Mouse (Mus musculus): ENCODE data around the gene Agap1. TPM values are rescaled to one million over a fixed set of nuclear protein-coding genes. Genes with fewer than 3 reads are reported as not detected.

The Agap1 gene
- polyA plus RNA-seq, 1 experiment from 2014 or later: 47.7 TPM

DNA sequence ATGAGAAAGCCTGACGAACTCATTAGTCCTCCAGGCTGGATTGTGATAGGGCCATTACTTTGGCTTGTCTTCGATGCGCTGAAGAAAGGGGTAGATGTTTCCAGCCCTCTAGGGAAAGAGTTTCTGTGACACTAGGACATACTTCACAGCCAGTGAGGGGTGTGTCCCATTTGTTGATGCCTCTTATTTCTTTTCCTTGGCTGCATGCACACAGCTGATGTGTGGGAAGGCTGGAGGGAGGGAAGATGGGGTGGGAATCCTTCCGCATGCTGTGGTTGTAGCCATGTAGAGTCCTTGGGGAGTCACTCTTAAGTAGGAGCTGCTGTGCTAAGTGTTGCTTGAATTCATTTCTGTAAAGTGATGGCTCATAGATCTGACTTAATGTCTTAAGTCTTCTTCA, 118.9 kb downstream of the Agap1 start:
- ATAC-seq: no peak
- H3K4me3 ChIP-seq (ENCODE audit: low read depth, low read length): no peak overlapping the region
- no peak overlapping the region for H3K27ac ChIP-seq (ENCODE audit: low read length)
- no peak overlapping the region for H3K4me2 ChIP-seq (ENCODE audit: low read length)
- no peaks in the 10 kb centered on the region for H3K9me3 ChIP-seq (replicated peaks; ENCODE audit: control insufficient read depth, low read length, poor library complexity, severe bottlenecking)
- no peaks in the 10 kb centered on the region for H3K27me3 ChIP-seq (ENCODE audit: control insufficient read depth, insufficient read depth, low read depth, low read length)
- H3K36me3 ChIP-seq (ENCODE audit: control insufficient read depth, insufficient read depth, low read length): no peaks in the 10 kb centered on the region
- no peak overlapping the region for H3K9ac ChIP-seq (ENCODE audit: low read depth, low read length)
- H3K4me1 ChIP-seq (ENCODE audit: control insufficient read depth, insufficient read depth, low read length): peaks cover 32% of the 10 kb centered on the region
- 92% methylated on average over 4 of the region's 4 CpGs for WGBS

- Histone ChIP-seq H3K36me3 (ENCODE audit: control insufficient read depth, insufficient read depth, low read length) (no peaks in the 10 kb centered on the region), H3K4me3 (ENCODE audit: low read depth, low read length) (no peak overlapping the region), H3K27ac (ENCODE audit: low read length) (peak overlapping the region; percentile 96), H3K4me2 (ENCODE audit: low read length) (no peak overlapping the region), H3K27me3 (ENCODE audit: control insufficient read depth, insufficient read depth, low read depth, low read length) (no peaks in the 10 kb centered on the region), H3K4me1 (ENCODE audit: control insufficient read depth, insufficient read depth, low read length) (peaks cover 25% of the 10 kb centered on the region), H3K9ac (ENCODE audit: low read depth, low read length) (no peak overlapping the region), H3K9me3 (replicated peaks; ENCODE audit: control insufficient read depth, low read length, poor library complexity, severe bottlenecking) (no peaks in the 10 kb centered on the region)
- no peak for ATAC-seq
- 37% methylated on average over 7 of the region's 7 CpGs for WGBS
These were observed 120.6 kb downstream of the Agap1 start for GRCm38 (mm10) chr1:89574941-89575890.

DNA sequence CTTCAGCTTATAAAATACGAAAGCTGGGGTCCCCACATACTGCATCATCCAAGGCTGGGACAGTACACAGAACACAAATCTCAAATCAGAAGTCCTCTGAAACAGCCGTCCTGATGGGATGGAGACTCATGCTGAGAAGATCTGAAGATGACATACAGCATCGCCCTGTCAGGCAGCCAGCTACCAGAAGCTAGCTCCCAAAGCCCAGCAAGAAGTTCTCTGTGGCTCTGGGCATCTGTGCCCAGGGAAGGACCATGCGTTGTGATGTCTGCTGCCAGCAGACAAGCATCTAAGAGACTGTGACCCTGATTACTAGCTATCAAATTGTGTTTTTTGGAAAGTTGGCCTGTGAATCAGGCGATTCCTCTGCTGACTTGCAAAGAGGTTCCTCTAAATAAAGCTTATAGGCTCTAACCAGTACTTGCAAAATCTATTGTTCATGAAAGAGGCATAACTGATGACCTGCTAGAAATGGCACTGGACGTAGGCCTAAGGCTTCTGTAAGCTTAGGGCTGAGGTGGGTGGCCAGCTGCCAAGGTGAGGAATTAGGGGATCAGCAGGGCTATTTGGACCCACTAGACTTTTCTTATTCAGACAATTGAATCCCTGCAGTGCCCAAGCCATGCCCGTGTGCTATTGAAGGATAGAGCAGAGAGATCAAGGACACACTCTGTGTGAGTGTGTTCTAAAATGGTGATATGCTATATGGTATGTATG, 121.7 kb downstream of the Agap1 start:
- no peaks in the 10 kb centered on the region for H3K36me3 ChIP-seq (ENCODE audit: control insufficient read depth, insufficient read depth, low read length)
- peak; percentile 12 for ATAC-seq
- H3K9me3 ChIP-seq (replicated peaks; ENCODE audit: control insufficient read depth, low read length, poor library complexity, severe bottlenecking): no peaks in the 10 kb centered on the region
- H3K9ac ChIP-seq (ENCODE audit: low read depth, low read length): peak overlapping the region; percentile 64
- H3K27ac ChIP-seq (ENCODE audit: low read length): peak overlapping the region; percentile 96
- WGBS: 26% methylated on average over 7 of the region's 7 CpGs
- peaks cover 25% of the 10 kb centered on the region for H3K4me1 ChIP-seq (ENCODE audit: control insufficient read depth, insufficient read depth, low read length)
- H3K4me3 ChIP-seq (ENCODE audit: low read depth, low read length): peak overlapping the region; percentile 29; the same call in 1 of the 2 replicates
- H3K4me2 ChIP-seq (ENCODE audit: low read length): peak overlapping the region; percentile 51
- H3K27me3 ChIP-seq (ENCODE audit: control insufficient read depth, insufficient read depth, low read depth, low read length): no peaks in the 10 kb centered on the region

GRCm38 (mm10) chr1:89576985-89577384, 122.4 kb downstream of the Agap1 start:
- H3K36me3 ChIP-seq (ENCODE audit: control insufficient read depth, insufficient read depth, low read length): no peaks in the 10 kb centered on the region
- WGBS: 1% methylated on average over 4 of the region's 4 CpGs
- H3K4me2 ChIP-seq (ENCODE audit: low read length): peak overlapping the region; percentile 51
- peak; percentile 69 for ATAC-seq
- peaks cover 27% of the 10 kb centered on the region for H3K4me1 ChIP-seq (ENCODE audit: control insufficient read depth, insufficient read depth, low read length)
- no peaks in the 10 kb centered on the region for H3K9me3 ChIP-seq (replicated peaks; ENCODE audit: control insufficient read depth, low read length, poor library complexity, severe bottlenecking)
- no peaks in the 10 kb centered on the region for H3K27me3 ChIP-seq (ENCODE audit: control insufficient read depth, insufficient read depth, low read depth, low read length)
- H3K9ac ChIP-seq (ENCODE audit: low read depth, low read length): peak overlapping the region; percentile 64
- peak overlapping the region; percentile 96 for H3K27ac ChIP-seq (ENCODE audit: low read length)
- H3K4me3 ChIP-seq (ENCODE audit: low read depth, low read length): peak overlapping the region; percentile 29

DNA sequence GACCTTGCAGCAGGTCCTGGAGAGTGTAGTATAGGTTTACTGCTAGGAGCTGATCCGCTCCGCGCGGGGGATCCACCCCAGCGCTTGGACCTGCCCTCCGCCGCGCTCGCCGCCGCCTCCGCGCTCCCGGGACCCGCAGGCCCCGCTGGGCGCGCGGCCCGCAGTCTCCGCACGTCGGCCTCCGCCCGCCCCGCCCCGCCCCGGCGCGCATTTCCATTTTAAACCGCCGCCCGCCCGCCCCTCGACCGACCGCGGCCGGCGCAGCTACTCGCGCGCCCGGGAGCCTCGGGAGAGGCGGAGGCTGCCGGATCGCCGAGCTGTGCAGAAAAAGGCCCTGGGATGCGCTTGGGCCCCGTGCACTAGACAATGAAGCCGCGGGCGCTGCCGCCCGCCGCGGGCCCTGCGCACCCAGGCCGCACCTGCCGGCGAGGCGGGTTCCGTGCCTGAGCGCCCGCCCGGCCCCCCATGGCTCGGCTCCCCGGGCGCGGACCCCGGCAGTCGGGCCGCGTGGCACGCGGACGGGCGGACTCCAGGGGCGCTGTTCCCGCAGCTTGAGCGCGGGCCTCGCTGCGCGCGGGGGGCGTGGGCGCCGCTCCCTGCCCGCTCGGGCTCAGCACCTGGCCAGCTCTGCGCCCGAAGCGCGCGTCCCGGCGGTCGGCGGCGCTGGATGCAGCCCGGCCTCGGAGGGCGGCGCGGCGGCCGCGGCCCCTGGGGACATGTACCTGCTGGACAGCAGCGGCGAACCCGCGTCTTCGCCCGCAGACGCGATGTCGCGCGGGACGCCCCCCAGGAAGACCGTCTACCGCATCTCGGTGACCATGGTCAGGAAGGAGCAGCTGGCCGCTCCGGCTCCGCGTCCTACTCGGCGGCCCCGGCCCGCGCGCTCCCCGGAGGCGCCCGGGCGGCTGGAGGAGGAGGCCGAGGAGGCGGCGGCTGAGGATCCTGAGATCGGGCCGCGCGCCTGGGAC, 125.7 kb downstream of the Agap1 start:
- ATAC-seq: peak; percentile 69
- H3K4me3 ChIP-seq (ENCODE audit: low read depth, low read length): peak overlapping the region; percentile 88
- H3K9me3 ChIP-seq (replicated peaks; ENCODE audit: control insufficient read depth, low read length, poor library complexity, severe bottlenecking): no peaks in the 10 kb centered on the region
- peak overlapping the region; percentile 96 for H3K9ac ChIP-seq (ENCODE audit: low read depth, low read length)
- peaks cover 55% of the 10 kb centered on the region for H3K4me1 ChIP-seq (ENCODE audit: control insufficient read depth, insufficient read depth, low read length)
- H3K27ac ChIP-seq (ENCODE audit: low read length): peak overlapping the region; percentile 97
- no peaks in the 10 kb centered on the region for H3K36me3 ChIP-seq (ENCODE audit: control insufficient read depth, insufficient read depth, low read length)
- under 1% methylated on average over 120 of the region's 146 CpGs for WGBS
- H3K27me3 ChIP-seq (ENCODE audit: control insufficient read depth, insufficient read depth, low read depth, low read length): no peaks in the 10 kb centered on the region
- H3K4me2 ChIP-seq (ENCODE audit: low read length): peak overlapping the region; percentile 96

DNA sequence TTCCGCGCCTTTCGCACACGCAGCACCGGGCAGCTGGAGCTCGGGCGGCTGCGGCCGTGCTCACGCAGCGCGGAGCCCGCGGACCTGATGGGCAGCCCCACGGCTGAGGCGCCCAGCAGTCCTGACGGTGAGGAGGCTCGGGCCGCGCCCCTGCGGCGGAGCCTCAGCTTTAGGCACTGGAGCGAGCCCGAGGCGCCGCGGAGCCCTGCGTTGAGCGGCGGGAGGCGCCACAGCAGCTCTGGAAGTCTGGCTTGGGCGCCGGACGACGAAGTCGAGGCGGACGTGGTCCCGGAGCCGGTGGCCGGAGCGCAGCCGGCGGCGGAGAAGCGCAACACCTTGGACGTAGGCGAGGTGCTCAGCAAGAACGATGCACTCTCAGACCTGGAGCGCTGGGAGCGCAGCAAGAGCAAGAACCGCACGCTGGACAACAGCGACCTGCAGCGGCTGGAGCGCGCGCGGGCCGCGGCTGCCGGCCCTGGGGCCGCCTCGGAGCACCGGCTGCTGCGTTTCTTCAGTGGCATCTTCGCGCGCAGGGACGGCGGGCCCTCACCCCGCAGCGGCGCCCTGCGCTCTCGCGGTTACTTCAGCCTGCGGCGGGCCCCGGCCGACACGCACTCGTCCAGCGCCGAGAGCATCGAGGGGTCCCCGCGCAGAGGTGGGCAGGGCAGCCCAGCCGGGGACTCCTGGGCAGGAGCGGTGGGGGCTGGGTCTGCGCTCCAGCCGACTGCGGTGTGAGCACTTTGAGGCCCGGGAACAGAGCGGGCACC, 126.6 kb downstream of the Agap1 start:
- WGBS: under 1% methylated on average over 94 of the region's 95 CpGs
- H3K9ac ChIP-seq (ENCODE audit: low read depth, low read length): peak overlapping the region; percentile 96

GRCm38 (mm10) chr1:89581766-89582125, 127.1 kb downstream of the Agap1 start:
- ATAC-seq: peak; percentile 7; the same call in 1 of the 2 replicates

More for the DNA sequence above, 126.6 kb downstream of the Agap1 start:
- no peaks in the 10 kb centered on the region for H3K27me3 ChIP-seq (ENCODE audit: control insufficient read depth, insufficient read depth, low read depth, low read length)
- no peaks in the 10 kb centered on the region for H3K36me3 ChIP-seq (ENCODE audit: control insufficient read depth, insufficient read depth, low read length)
- H3K9me3 ChIP-seq (replicated peaks; ENCODE audit: control insufficient read depth, low read length, poor library complexity, severe bottlenecking): no peaks in the 10 kb centered on the region
- H3K27ac ChIP-seq (ENCODE audit: low read length): peak overlapping the region; percentile 97
- H3K4me1 ChIP-seq (ENCODE audit: control insufficient read depth, insufficient read depth, low read length): peaks cover 53% of the 10 kb centered on the region
- peak; percentile 37 for ATAC-seq
- H3K4me3 ChIP-seq (ENCODE audit: low read depth, low read length): peak overlapping the region; percentile 88
- peak overlapping the region; percentile 96 for H3K4me2 ChIP-seq (ENCODE audit: low read length)

GRCm38 (mm10) chr1:89583369-89583768, 128.8 kb downstream of the Agap1 start:
- Histone ChIP-seq H3K27me3 (ENCODE audit: control insufficient read depth, insufficient read depth, low read depth, low read length) (no peaks in the 10 kb centered on the region), H3K4me3 (ENCODE audit: low read depth, low read length) (peak overlapping the region; percentile 88), H3K4me1 (ENCODE audit: control insufficient read depth, insufficient read depth, low read length) (peaks cover 51% of the 10 kb centered on the region), H3K9ac (ENCODE audit: low read depth, low read length) (no peak overlapping the region), H3K27ac (ENCODE audit: low read length) (no peak overlapping the region), H3K9me3 (replicated peaks; ENCODE audit: control insufficient read depth, low read length, poor library complexity, severe bottlenecking) (no peaks in the 10 kb centered on the region), H3K36me3 (ENCODE audit: control insufficient read depth, insufficient read depth, low read length) (no peaks in the 10 kb centered on the region), H3K4me2 (ENCODE audit: low read length) (peak overlapping the region; percentile 96)
- no peak for ATAC-seq
- WGBS: 82% methylated on average over 5 of the region's 5 CpGs

More at GRCm38 (mm10) chr1:89581766-89582125, 127.1 kb downstream of the Agap1 start:
- peak overlapping the region; percentile 97 for H3K27ac ChIP-seq (ENCODE audit: low read length)
- no peaks in the 10 kb centered on the region for H3K27me3 ChIP-seq (ENCODE audit: control insufficient read depth, insufficient read depth, low read depth, low read length)
- peak overlapping the region; percentile 96 for H3K9ac ChIP-seq (ENCODE audit: low read depth, low read length)
- no peaks in the 10 kb centered on the region for H3K9me3 ChIP-seq (replicated peaks; ENCODE audit: control insufficient read depth, low read length, poor library complexity, severe bottlenecking)
- peak overlapping the region; percentile 88 for H3K4me3 ChIP-seq (ENCODE audit: low read depth, low read length)
- peaks cover 53% of the 10 kb centered on the region for H3K4me1 ChIP-seq (ENCODE audit: control insufficient read depth, insufficient read depth, low read length)
- peak overlapping the region; percentile 96 for H3K4me2 ChIP-seq (ENCODE audit: low read length)
- WGBS: 15% methylated on average over 6 of the region's 6 CpGs
- H3K36me3 ChIP-seq (ENCODE audit: control insufficient read depth, insufficient read depth, low read length): no peaks in the 10 kb centered on the region
